Mouse (Mus musculus): ENCODE results near the gene Rffl. TPM values are rescaled to one million over a fixed set of nuclear protein-coding genes. Genes with fewer than 3 reads are reported as not detected.
A peak's percentile ranks its signal among the peaks of the same experiment; 100 is the strongest.

Gene Rffl
- polyA plus RNA-seq, 1 experiment from 2014 or later = 15.3 TPM

DNA sequence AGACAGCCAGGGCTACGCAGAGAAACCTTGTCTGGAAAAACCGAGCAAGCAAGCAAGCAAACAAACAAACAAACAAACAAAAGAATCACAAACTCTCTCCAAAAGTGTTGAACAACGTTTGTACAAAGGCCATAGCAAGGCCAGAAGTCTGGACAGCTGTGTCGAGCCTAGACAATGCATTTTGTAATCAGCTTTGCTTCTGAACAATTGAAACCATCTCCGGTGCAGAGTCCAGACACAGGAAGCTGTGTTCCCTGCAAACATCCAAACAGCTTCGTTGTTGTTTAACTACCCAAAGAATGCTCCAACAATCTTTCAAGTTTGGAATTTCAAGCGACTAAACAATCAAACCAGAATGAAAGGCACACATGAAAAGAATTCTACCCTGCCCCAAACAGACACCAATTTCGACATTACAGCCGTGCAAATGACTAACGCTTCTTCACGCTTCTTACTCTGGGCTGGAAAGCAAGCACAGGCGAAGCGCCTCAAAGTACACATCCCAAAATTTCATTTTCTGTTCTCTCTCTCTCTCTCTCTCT, 13.6 kb downstream of the Rffl start:
- Histone ChIP-seq H3K27ac (replicated peaks) (no peak overlapping the region), H3K36me3 (no peaks in the 10 kb centered on the region), H3K4me3 (replicated peaks) (no peak overlapping the region), H3K9ac (no peak overlapping the region), H3K4me2 (replicated peaks) (no peak overlapping the region), H3K4me1 (no peaks in the 10 kb centered on the region; the same call in 1 of the 2 replicates), H3K27me3 (no peaks in the 10 kb centered on the region), H3K9me3 (replicated peaks) (no peaks in the 10 kb centered on the region)
- 62% methylated on average over 13 of the region's 13 CpGs for WGBS
- ATAC-seq (ENCODE audit: insufficient number of reproducible peaks, low FRiP score, low TSS enrichment, low read depth) = no peak

DNA sequence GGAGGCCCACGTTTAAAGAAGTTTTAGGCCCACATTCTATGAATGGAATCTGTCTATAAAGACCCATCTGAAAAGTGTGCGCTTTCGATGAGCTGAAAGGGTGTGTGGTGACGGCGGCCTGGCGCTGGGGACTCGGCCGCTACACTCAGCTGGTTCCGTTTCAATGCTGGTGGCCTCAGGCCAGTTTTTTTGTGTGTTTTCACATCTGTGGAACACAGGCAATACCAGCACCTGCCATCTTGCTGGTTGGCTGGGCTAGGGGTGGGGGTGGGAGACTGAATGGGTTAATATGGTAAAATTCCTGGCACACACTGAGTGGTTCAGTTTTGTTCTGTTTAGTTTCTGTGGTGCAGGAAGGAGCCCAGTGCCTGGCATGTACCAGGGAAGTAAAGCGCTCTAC, 15.0 kb downstream of the Rffl start:
- WGBS = 73% methylated on average over 10 of the region's 10 CpGs
- Histone ChIP-seq H3K27ac (replicated peaks) (no peak overlapping the region), H3K9me3 (replicated peaks) (no peaks in the 10 kb centered on the region), H3K9ac (no peak overlapping the region), H3K4me2 (replicated peaks) (no peak overlapping the region), H3K4me1 (no peaks in the 10 kb centered on the region), H3K36me3 (no peaks in the 10 kb centered on the region), H3K27me3 (no peaks in the 10 kb centered on the region), H3K4me3 (replicated peaks) (no peak overlapping the region)
- no peak for ATAC-seq (ENCODE audit: insufficient number of reproducible peaks, low FRiP score, low TSS enrichment, low read depth)

- Histone ChIP-seq H3K4me3 (replicated peaks) (no peak overlapping the region), H3K36me3 (no peaks in the 10 kb centered on the region), H3K9me3 (replicated peaks) (no peaks in the 10 kb centered on the region), H3K27me3 (no peaks in the 10 kb centered on the region), H3K4me2 (replicated peaks) (no peak overlapping the region), H3K4me1 (no peaks in the 10 kb centered on the region), H3K9ac (no peak overlapping the region), H3K27ac (replicated peaks) (no peak overlapping the region)
- ATAC-seq (ENCODE audit: insufficient number of reproducible peaks, low FRiP score, low TSS enrichment, low read depth) = no peak
- 84% methylated on average over 9 of the region's 9 CpGs for WGBS
These were observed 15.6 kb downstream of the Rffl start for GRCm38 (mm10) chr11:82855327-82855973.

- H3K27me3 ChIP-seq = no peaks in the 10 kb centered on the region
- WGBS = 71% methylated on average over 6 of the region's 6 CpGs
- no peak overlapping the region for H3K9ac ChIP-seq
- no peaks in the 10 kb centered on the region for H3K9me3 ChIP-seq (replicated peaks)
- no peaks in the 10 kb centered on the region for H3K4me1 ChIP-seq
- no peak overlapping the region for H3K4me2 ChIP-seq (replicated peaks)
- no peak overlapping the region for H3K4me3 ChIP-seq (replicated peaks)
- no peak for ATAC-seq (ENCODE audit: insufficient number of reproducible peaks, low FRiP score, low TSS enrichment, low read depth)
- no peak overlapping the region for H3K27ac ChIP-seq (replicated peaks)
- no peaks in the 10 kb centered on the region for H3K36me3 ChIP-seq
These were observed 16.9 kb downstream of the Rffl start for GRCm38 (mm10) chr11:82854111-82854510.

DNA sequence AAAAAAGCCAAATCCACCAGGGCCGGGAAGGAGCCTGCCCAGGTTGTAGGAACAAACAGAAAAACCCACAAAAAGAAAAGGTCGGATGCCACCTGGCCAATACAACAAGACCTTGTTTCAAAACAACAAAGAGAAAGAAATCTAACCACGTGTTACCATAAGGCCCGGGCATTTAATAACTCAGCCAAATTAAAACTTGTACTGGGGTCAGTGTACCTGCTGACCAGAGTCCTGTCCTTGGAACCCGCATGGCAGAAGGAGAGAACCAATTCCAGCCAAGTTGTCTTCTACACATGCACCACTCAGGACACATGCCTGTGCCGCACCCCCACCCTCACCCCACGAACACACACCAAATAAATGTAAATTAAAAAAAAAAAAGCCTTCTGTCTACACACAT, 18.1 kb downstream of the Rffl start:
- H3K9ac ChIP-seq = no peak overlapping the region
- H3K9me3 ChIP-seq (replicated peaks) = no peaks in the 10 kb centered on the region
- H3K4me2 ChIP-seq (replicated peaks) = no peak overlapping the region
- no peak for ATAC-seq (ENCODE audit: insufficient number of reproducible peaks, low FRiP score, low TSS enrichment, low read depth)
- H3K36me3 ChIP-seq = no peaks in the 10 kb centered on the region
- H3K27ac ChIP-seq (replicated peaks) = no peak overlapping the region
- 84% methylated on average over 7 of the region's 7 CpGs for WGBS
- no peaks in the 10 kb centered on the region for H3K4me1 ChIP-seq
- H3K27me3 ChIP-seq = no peaks in the 10 kb centered on the region
- H3K4me3 ChIP-seq (replicated peaks) = no peak overlapping the region

GRCm38 (mm10) chr11:82852540-82852939, 18.5 kb downstream of the Rffl start:
- Histone ChIP-seq H3K9ac (no peak overlapping the region), H3K27me3 (no peaks in the 10 kb centered on the region), H3K4me3 (replicated peaks) (no peak overlapping the region), H3K4me2 (replicated peaks) (no peak overlapping the region), H3K4me1 (no peaks in the 10 kb centered on the region), H3K27ac (replicated peaks) (no peak overlapping the region), H3K9me3 (replicated peaks) (no peaks in the 10 kb centered on the region), H3K36me3 (no peaks in the 10 kb centered on the region)
- WGBS = 84% methylated on average over 10 of the region's 10 CpGs
- ATAC-seq (ENCODE audit: insufficient number of reproducible peaks, low FRiP score, low TSS enrichment, low read depth) = no peak

- Histone ChIP-seq H3K36me3 (no peaks in the 10 kb centered on the region), H3K9ac (no peak overlapping the region), H3K27ac (replicated peaks) (no peak overlapping the region), H3K4me1 (no peaks in the 10 kb centered on the region), H3K9me3 (replicated peaks) (no peaks in the 10 kb centered on the region), H3K4me2 (replicated peaks) (no peak overlapping the region), H3K4me3 (replicated peaks) (no peak overlapping the region), H3K27me3 (no peaks in the 10 kb centered on the region)
- ATAC-seq (ENCODE audit: insufficient number of reproducible peaks, low FRiP score, low TSS enrichment, low read depth) = no peak
- WGBS = 81% methylated on average over 11 of the region's 11 CpGs
These were observed 18.9 kb downstream of the Rffl start for GRCm38 (mm10) chr11:82852115-82852514.

- Histone ChIP-seq H3K4me2 (replicated peaks) (no peak overlapping the region), H3K4me3 (replicated peaks) (no peak overlapping the region), H3K36me3 (no peaks in the 10 kb centered on the region), H3K27ac (replicated peaks) (no peak overlapping the region), H3K9me3 (replicated peaks) (no peaks in the 10 kb centered on the region), H3K27me3 (no peaks in the 10 kb centered on the region), H3K4me1 (peaks cover 5% of the 10 kb centered on the region; the same call in 1 of the 2 replicates), H3K9ac (no peak overlapping the region)
- 47% methylated on average over 5 of the region's 5 CpGs for WGBS
- ATAC-seq (ENCODE audit: insufficient number of reproducible peaks, low FRiP score, low TSS enrichment, low read depth) = no peak
These were observed 20.8 kb downstream of the Rffl start for GRCm38 (mm10) chr11:82850259-82850658.

DNA sequence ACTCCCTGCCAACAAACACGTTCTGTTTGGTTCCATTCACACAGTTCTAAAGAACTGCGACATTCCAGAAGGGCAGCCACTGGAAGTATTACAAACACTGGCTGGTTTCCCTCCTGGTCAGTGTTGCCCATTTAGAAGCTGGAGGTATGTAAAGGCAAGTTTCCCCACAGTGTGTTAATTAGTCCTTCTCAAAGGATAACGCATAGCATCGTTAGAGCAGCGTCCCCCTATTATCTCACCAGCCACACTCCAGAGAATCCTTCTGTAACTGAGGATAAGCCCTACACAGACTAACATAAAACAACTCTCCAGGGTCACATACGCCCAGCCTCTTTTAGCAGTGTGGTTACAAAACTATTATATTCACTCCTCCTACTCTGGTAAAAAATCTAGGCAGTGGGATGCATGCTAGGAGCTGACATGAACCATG, 23.4 kb downstream of the Rffl start:
- peaks cover 5% of the 10 kb centered on the region; the same call in 1 of the 2 replicates for H3K4me1 ChIP-seq
- H3K4me2 ChIP-seq (replicated peaks) = no peak overlapping the region
- H3K27me3 ChIP-seq = no peaks in the 10 kb centered on the region
- H3K9ac ChIP-seq = no peak overlapping the region
- 43% methylated on average over 6 of the region's 6 CpGs for WGBS
- ATAC-seq (ENCODE audit: insufficient number of reproducible peaks, low FRiP score, low TSS enrichment, low read depth) = no peak
- H3K27ac ChIP-seq (replicated peaks) = no peak overlapping the region
- H3K4me3 ChIP-seq (replicated peaks) = no peak overlapping the region
- no peaks in the 10 kb centered on the region for H3K9me3 ChIP-seq (replicated peaks)
- H3K36me3 ChIP-seq = no peaks in the 10 kb centered on the region

DNA sequence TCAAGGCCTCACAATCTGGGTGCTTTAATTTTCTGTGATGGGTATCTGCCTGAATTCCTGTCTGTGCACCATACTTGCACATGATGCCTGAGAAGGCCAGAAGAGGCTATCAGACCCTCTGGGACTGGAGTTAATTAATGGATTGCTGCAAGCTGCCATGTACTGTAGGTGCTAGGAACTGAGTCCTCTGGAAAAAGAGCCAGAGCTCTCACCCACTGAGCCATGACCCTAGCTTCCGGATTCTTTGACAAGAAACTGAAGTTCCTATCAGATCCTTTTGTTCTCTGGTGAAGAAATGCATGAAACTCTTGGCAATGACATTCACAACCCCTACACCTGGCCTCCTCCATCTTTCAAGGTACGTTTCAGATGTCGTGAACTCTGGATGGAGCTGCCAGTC, 24.1 kb downstream of the Rffl start:
- H3K9me3 ChIP-seq (replicated peaks) = no peaks in the 10 kb centered on the region
- H3K27me3 ChIP-seq = no peaks in the 10 kb centered on the region
- H3K4me3 ChIP-seq (replicated peaks) = no peak overlapping the region
- H3K4me2 ChIP-seq (replicated peaks) = no peak overlapping the region
- H3K9ac ChIP-seq = no peak overlapping the region
- no peak overlapping the region for H3K27ac ChIP-seq (replicated peaks)
- ATAC-seq (ENCODE audit: insufficient number of reproducible peaks, low FRiP score, low TSS enrichment, low read depth) = no peak
- peaks cover 5% of the 10 kb centered on the region; the same call in 1 of the 2 replicates for H3K4me1 ChIP-seq
- H3K36me3 ChIP-seq = no peaks in the 10 kb centered on the region
- WGBS = 78% methylated on average over 3 of the region's 3 CpGs

DNA sequence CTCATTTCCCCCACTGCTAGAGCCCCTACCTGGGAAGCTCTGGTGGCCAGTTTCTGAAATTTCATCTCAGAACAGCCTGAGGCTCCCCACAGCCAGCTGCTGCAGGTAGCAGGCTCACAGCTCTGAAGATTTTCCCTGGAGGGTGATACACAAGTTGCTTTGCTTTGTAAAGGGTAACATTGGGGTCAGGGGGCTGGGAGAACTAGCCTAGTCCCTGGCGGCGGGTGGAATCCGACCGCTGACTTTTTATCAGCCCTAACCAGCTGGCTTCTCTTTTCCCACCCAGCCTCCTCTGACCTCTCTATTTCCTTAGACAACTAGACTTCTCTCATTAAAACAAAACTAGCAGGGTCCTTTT, 25.0 kb downstream of the Rffl start:
- peak overlapping the region; percentile 28; the same call in 1 of the 2 replicates for H3K27ac ChIP-seq (replicated peaks)
- peak overlapping the region; percentile 8; the same call in 1 of the 2 replicates for H3K4me3 ChIP-seq (replicated peaks)
- no peaks in the 10 kb centered on the region for H3K9me3 ChIP-seq (replicated peaks)
- peaks cover 5% of the 10 kb centered on the region; the same call in 1 of the 2 replicates for H3K4me1 ChIP-seq
- 20% methylated on average over 4 of the region's 4 CpGs for WGBS
- H3K36me3 ChIP-seq = no peaks in the 10 kb centered on the region
- peak overlapping the region; percentile 34 for H3K4me2 ChIP-seq (replicated peaks)
- no peak; the same call in 1 of the 2 replicates for ATAC-seq (ENCODE audit: insufficient number of reproducible peaks, low FRiP score, low TSS enrichment, low read depth)
- no peak overlapping the region for H3K9ac ChIP-seq
- no peaks in the 10 kb centered on the region for H3K27me3 ChIP-seq

Data from embryonic facial prominence, embryonic 15.5 days (tissue).